Mouse (Mus musculus) urinary bladder, postnatal 36 days (tissue): ENCODE data around the gene Ccdc181.
"Not testable (repeated sequence)": the region's sequence is repeated elsewhere in the genome, so short reads cannot be mapped to it uniquely, and the experiment has no call there.

Experiments
- DNase-seq, 2 experiments: peaks; one replicate each; pipeline ENCODE4 v3.0.0; 2022; ENCODE audit warnings: low spot score in 2 of 2, mixed read lengths in 1 of 2

Gene Ccdc181

GRCm38 (mm10) chr1:164275455-164275954 is at the start of gene Ccdc181:
TSS of gene Ccdc181 (plus strand) at chr1:164275585.
- peak; percentile 87 to 92 for DNase-seq

GRCm38 (mm10) chr1:164231937-164232570 is 43.3 kb upstream of the Ccdc181 start:
- not testable (repeated sequence) for DNase-seq

DNA sequence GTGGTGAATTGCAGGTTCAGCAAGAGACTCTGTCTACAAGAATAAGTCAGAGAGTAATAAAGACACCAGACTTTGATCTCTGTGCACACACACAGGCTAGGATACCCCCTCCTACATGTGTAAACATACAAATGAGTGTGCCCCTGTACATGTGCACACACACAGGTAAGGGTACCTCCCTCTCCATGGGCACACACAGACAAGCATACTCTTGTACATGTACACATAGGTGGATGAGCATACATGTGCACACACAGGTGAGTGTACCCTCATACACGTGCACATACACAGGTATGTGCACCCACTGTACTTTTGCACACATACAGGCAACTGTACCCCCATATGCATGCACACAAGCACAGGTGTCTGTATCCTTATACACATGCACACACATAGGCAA is 41.9 kb upstream of the Ccdc181 start:
- no peak for DNase-seq

DNA sequence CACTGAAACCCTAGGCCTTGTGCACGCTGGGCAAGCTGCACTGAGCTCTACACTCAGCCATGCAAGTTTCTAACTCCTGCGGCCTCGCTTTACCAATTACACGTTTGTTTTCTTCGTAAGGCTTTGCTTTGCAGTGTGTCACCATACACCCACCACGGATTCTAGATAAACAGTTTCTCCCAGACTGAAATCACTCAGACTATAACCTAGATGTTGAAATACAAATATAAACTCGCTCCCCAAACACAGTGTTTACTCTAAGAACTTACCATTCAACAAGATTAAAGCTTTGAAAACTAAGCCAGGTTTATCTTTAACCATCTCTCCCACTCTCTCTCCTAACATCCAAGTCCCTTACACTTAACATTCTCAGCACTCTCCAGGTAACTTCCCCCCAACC is 40.3 kb upstream of the Ccdc181 start:
- no peak for DNase-seq

GRCm38 (mm10) chr1:164236078-164236477 is 39.3 kb upstream of the Ccdc181 start:
- peak in 1 of 2 experiments; percentile 58 for DNase-seq

DNA sequence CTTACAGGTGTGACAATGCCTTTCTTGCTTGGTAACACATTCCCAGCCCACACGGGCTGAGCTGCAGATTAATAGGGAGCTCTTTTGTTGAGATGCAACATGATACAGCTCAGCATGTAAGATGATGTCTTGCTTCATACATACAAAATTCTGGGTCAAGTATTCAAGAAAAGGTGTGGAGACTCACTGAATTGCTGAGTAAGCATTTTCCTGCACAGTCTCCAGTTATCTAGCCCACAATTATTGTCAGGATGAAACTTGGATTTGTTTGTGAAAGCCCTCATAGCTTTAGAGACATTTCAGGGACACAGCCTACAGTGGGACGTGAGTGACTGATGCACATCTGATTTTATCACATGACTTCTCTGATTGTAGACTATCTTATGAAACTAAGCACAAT is 33.9 kb upstream of the Ccdc181 start:
- no peak for DNase-seq

DNA sequence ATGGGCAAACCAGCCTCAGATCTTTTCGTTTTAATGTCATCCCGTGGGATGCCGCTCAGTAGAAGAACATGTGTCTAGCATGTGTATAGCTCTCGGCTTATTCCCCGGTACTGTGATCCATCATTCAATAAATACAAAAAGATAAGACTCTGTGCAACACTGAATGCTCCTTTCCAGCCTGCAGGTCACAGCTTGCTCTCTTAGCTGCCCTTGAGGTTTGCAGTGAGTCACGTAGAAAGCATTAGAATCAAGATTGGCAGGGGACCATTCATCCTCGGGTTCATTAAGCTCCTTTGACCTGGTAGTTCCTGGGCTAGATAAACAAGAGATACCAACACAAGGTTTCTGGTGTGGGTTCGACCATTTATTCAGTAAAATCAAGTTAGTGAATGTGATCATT is 32.6 kb upstream of the Ccdc181 start:
- DNase-seq = peak in 1 of 2 experiments; percentile 34

- DNase-seq = no peak
Observed at GRCm38 (mm10) chr1:164247442-164247841, 27.9 kb upstream of the Ccdc181 start.

DNA sequence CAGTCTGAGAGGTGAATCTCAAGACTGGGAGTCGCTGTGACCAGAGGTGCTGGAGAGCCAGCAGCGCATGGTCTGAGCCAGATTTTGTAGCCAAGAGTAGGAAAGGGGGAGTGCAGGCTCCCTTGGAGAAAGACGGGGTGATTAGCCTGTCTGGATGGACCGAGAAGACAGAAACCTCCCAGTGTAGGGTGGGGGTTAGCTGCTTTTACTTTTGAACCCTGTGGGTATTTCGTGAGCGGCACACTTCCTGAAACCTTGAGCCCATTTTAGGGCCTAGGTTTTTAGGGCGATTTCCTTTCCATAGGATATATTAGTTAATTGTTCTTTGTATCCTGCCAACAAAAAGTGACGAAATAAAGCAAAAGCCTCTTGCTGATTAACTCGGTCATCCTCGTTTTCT is 27.4 kb upstream of the Ccdc181 start:
- peak in 1 of 2 experiments; percentile 27 for DNase-seq

- DNase-seq = peak; percentile 94 to 98
Observed at GRCm38 (mm10) chr1:164248465-164249331, 26.7 kb upstream of the Ccdc181 start, which contains the start of gene Slc19a2. TSS of gene Slc19a2 (plus strand) at chr1:164249046.

- DNase-seq = no peak
Observed at GRCm38 (mm10) chr1:164249332-164249711, 26.1 kb upstream of the Ccdc181 start.

GRCm38 (mm10) chr1:164250391-164251150 is 24.8 kb upstream of the Ccdc181 start:
- no peak for DNase-seq

DNA sequence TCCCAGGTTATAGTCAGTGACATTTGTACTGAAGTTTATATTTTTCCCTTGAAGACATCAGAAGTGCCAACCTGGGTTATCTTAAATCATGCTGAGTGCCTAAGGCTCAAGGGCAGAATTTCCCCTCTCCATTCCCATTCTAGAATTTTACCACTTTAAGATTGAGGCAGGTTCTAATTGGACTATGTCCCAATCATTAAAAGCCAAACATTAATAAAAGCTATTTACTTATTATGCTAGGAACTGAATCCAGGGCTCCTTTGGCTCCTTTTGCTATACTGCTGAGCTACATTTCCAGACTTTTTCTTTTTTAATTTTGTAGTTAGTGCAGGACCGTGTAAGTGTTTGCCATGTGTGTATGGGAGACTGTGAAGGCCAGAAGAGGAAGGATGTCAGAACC is 23.9 kb upstream of the Ccdc181 start:
- no peak for DNase-seq

- DNase-seq = no peak
Observed at GRCm38 (mm10) chr1:164252551-164252950, 22.8 kb upstream of the Ccdc181 start.

DNA sequence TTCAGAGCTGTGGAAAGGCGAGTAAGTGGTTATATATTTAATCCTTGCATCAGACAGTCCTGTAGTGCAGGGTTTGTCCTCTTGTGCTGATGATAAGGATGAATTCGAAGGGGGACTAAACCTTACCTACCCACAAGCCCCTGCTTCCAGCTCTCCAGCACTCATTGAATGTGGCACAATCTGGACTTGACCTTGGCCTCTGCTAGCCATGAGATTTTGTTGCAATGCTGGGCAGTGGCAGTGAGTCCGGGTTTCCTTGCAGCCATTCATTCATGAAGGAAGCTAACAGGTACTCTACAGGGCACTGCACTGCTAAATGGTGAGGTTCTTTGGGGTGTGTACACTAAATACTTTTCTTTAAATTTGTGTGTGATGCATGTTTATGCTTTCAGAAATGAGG is 20.5 kb upstream of the Ccdc181 start:
- no peak for DNase-seq

GRCm38 (mm10) chr1:164260171-164261028 is 15.0 kb upstream of the Ccdc181 start:
- DNase-seq = no peak

GRCm38 (mm10) chr1:164261553-164261952 is 13.8 kb upstream of the Ccdc181 start:
- peak in 1 of 2 experiments; percentile 44 for DNase-seq

- no peak for DNase-seq
Observed at GRCm38 (mm10) chr1:164270941-164271340, 4.4 kb upstream of the Ccdc181 start.

DNA sequence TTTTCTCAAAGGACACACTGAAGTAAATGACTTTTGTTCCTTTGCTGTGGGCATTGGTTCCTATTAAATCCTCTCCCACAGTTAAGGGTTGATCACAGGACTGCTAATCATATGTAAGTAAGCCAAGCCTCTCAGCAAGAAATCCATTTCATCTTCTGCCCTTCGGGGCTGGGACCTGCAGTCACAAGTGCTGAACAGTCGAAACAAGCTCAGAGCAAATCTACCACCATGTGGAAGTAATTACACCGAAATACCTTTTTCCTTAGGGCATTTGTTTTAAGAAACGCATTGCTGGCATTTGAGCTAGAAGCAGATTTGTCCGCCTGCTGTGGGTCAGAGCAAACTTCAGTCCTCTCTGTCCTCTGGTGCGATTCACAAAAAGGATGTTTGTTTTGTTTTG is 1.7 kb upstream of the Ccdc181 start:
- no peak for DNase-seq

- no peak for DNase-seq
Observed at GRCm38 (mm10) chr1:164276552-164276951, 1.2 kb downstream of the Ccdc181 start.

DNA sequence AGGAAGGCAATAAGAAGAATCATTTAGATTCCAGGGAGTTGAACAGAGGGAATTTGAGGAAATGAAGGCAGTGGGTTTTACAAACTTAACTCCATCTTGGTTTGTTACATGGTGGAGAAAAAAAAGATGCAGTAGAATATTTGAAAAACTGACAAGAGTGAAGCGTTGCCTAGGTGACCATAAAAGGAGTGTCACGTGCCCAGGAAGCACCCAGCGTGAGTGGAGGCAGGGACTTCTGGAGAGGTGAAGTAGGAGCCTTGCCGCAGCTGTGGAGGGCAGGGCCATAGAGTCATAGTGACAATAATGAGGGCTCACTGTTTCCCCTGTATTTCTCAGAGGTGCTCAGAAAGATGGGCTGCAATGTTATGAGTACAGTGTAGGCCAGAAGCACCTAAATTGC is 3.9 kb downstream of the Ccdc181 start:
- DNase-seq = no peak
